In the genomic region with DNA sequence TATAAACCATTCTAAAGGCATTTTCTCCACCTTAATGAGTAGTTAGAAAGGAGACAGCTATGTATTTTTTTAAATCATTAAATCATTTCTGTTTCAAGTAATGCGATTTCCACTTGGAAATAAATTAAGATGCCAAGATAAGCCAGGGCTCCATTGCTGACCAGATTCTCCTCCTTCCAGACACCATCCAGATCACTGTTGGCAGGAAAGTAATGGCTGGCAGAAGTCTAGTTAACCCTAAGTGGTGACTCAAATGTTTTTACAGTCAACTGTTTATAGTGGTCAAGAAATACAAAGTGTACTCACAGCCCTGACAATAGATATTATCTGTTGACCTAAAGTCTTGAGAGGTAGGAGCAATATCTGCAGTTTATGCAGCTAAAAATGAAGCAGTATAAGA, we compare ENCODE assay signal across 16 mouse cellular contexts.
DNase-seq lines count a peak whose midpoint lies in the region.
"Had no signal": no experiment of that assay in that cellular context is flagged by ENCODE, and none has a peak within 500 bp of the region (broad histone marks: within the 10 kb centered on the region; RNA-seq: fewer than 3 reads in every experiment).

No protein-coding gene starts in this region.

- peak; percentile 66 to 74 for DNase-seq in cerebellum, postnatal 10 days
- DNase-seq in cerebellum, adult 11 months, result no peak
- peak; percentile 44 to 64 for DNase-seq in cerebellum, postnatal 14 days
- DNase-seq in cerebellum, adult 18-20 months, result no peak
- peak; percentile 5 for DNase-seq in left cerebral cortex, postnatal 4 days
- DNase-seq in left cerebral cortex, postnatal 10 days (ENCODE audit: extremely low spot score in 1 of 2, low spot score in 2 of 2), result no peak
- DNase-seq: adrenal gland, adult 2 months; adrenal gland, adult 8-10 months; adrenal gland, postnatal 10 days; adrenal gland, postnatal 14 days; adrenal gland, postnatal 25 days; adrenal gland, postnatal 36 days; B cell, adult 2 months; cerebellum, adult 11-12 months; cerebellum, adult 2 months; cerebellum, adult 8-10 months had no signal

- intact Hi-C loops in left cerebral cortex, postnatal 4 days (cut with DNase I), result no loop called here
- intact Hi-C loops in left cerebral cortex, postnatal 10 days (cut with DNase I), result no loop called here

Comparison
In these comparisons a context has a peak if more than half of its experiments do, and no peak if none do; other contexts are left out.
1. DNase-seq: peak in cerebellum, postnatal 10 days (2 of 2), cerebellum, postnatal 14 days (2 of 2) and left cerebral cortex, postnatal 4 days (single experiment); none in cerebellum, adult 11 months (single experiment), cerebellum, adult 18-20 months (0 of 2) and left cerebral cortex, postnatal 10 days (0 of 2).